Mouse (Mus musculus): ENCODE results near the gene Jak3. TPM values are rescaled to one million over a fixed set of nuclear protein-coding genes. Genes with fewer than 3 reads are reported as not detected.
"Not testable (repeated sequence)": the region's sequence is repeated elsewhere in the genome, so short reads cannot be mapped to it uniquely, and the experiment has no call there.

The Jak3 gene
- polyA plus RNA-seq, 1 experiment from 2014 or later = 4.5 TPM

- no peak overlapping the region for H3K27ac ChIP-seq (ENCODE audit: low read depth)
- H3K4me3 ChIP-seq (ENCODE audit: low read depth, low read length) = no peak overlapping the region
- DNase-seq (ENCODE audit: low spot score) = no peak
- no peak for ATAC-seq (replicated peaks; ENCODE audit: low FRiP score, low TSS enrichment, low read depth)
- no peak overlapping the region for H3K9ac ChIP-seq (ENCODE audit: low read length)
- no peak overlapping the region for H3K4me2 ChIP-seq (ENCODE audit: low read length)
- H3K9me3 ChIP-seq (ENCODE audit: control insufficient read depth, low read length) = no peaks in the 10 kb centered on the region
- peaks cover 100% of the 10 kb centered on the region for H3K27me3 ChIP-seq (replicated peaks; ENCODE audit: control insufficient read depth, insufficient read depth, low read length)
- H3K36me3 ChIP-seq (ENCODE audit: control insufficient read depth, insufficient read depth, low read length) = no peaks in the 10 kb centered on the region
- WGBS = 4% methylated on average over 8 of the region's 8 CpGs
- peaks cover 5% of the 10 kb centered on the region for H3K4me1 ChIP-seq (replicated peaks; ENCODE audit: control insufficient read depth, insufficient read depth, low read length)
Measured at GRCm38 (mm10) chr8:71687616-71688015, 11.5 kb downstream of the Jak3 start.

GRCm38 (mm10) chr8:71689028-71689427 lies 12.9 kb downstream of the Jak3 start, which contains the start of gene Insl3:
Gene Insl3, plus strand, starts transcription at chr8:71689214.
- ATAC-seq (replicated peaks; ENCODE audit: low FRiP score, low TSS enrichment, low read depth) = no peak
- peaks cover 12% of the 10 kb centered on the region for H3K4me1 ChIP-seq (replicated peaks; ENCODE audit: control insufficient read depth, insufficient read depth, low read length)
- WGBS = 8% methylated on average over 33 of the region's 33 CpGs
- H3K36me3 ChIP-seq (ENCODE audit: control insufficient read depth, insufficient read depth, low read length) = no peaks in the 10 kb centered on the region
- H3K4me2 ChIP-seq (ENCODE audit: low read length) = no peak within 1 kb of the TSS
- peaks cover 100% of the 10 kb centered on the region for H3K27me3 ChIP-seq (replicated peaks; ENCODE audit: control insufficient read depth, insufficient read depth, low read length)
- H3K4me3 ChIP-seq (ENCODE audit: low read depth, low read length) = no peak within 1 kb of the TSS
- no peak within 1 kb of the TSS for H3K27ac ChIP-seq (ENCODE audit: low read depth)
- DNase-seq (ENCODE audit: low spot score) = no peak
- no peaks in the 10 kb centered on the region for H3K9me3 ChIP-seq (ENCODE audit: control insufficient read depth, low read length)
- H3K9ac ChIP-seq (ENCODE audit: low read length) = no peak within 1 kb of the TSS

GRCm38 (mm10) chr8:71692509-71692908 lies 16.4 kb downstream of the Jak3 start:
- Histone ChIP-seq H3K36me3 (ENCODE audit: control insufficient read depth, insufficient read depth, low read length) (no peaks in the 10 kb centered on the region), H3K27ac (ENCODE audit: low read depth) (no peak overlapping the region), H3K27me3 (replicated peaks; ENCODE audit: control insufficient read depth, insufficient read depth, low read length) (peaks cover 86% of the 10 kb centered on the region), H3K4me3 (ENCODE audit: low read depth, low read length) (no peak overlapping the region), H3K4me2 (ENCODE audit: low read length) (no peak overlapping the region), H3K9ac (ENCODE audit: low read length) (no peak overlapping the region), H3K4me1 (replicated peaks; ENCODE audit: control insufficient read depth, insufficient read depth, low read length) (peaks cover 8% of the 10 kb centered on the region; the same call in 1 of the 2 replicates), H3K9me3 (ENCODE audit: control insufficient read depth, low read length) (no peaks in the 10 kb centered on the region)
- WGBS = 9% methylated on average over 30 of the region's 30 CpGs
- ATAC-seq (replicated peaks; ENCODE audit: low FRiP score, low TSS enrichment, low read depth) = no peak
- no peak for DNase-seq (ENCODE audit: low spot score)

- Histone ChIP-seq H3K4me2 (ENCODE audit: low read length) (peak overlapping the region; percentile 24), H3K4me1 (replicated peaks; ENCODE audit: control insufficient read depth, insufficient read depth, low read length) (peaks cover 8% of the 10 kb centered on the region; the same call in 1 of the 2 replicates), H3K9me3 (ENCODE audit: control insufficient read depth, low read length) (no peaks in the 10 kb centered on the region), H3K27ac (ENCODE audit: low read depth) (no peak overlapping the region), H3K9ac (ENCODE audit: low read length) (no peak overlapping the region), H3K27me3 (replicated peaks; ENCODE audit: control insufficient read depth, insufficient read depth, low read length) (peaks cover 78% of the 10 kb centered on the region), H3K4me3 (ENCODE audit: low read depth, low read length) (0 out of 2 replicates have a peak overlapping the region, but pooled peaks have one; percentile 10), H3K36me3 (ENCODE audit: control insufficient read depth, insufficient read depth, low read length) (no peaks in the 10 kb centered on the region)
- ATAC-seq (replicated peaks; ENCODE audit: low FRiP score, low TSS enrichment, low read depth) (no peak; the same call in 1 of the 2 replicates), DNase-seq (ENCODE audit: low spot score) (peak; percentile 60)
- WGBS = 14% methylated on average over 68 of the region's 68 CpGs
Measured at GRCm38 (mm10) chr8:71693166-71694041, 17.3 kb downstream of the Jak3 start.

- H3K9ac ChIP-seq (ENCODE audit: low read length); H3K9me3 ChIP-seq (ENCODE audit: control insufficient read depth, low read length); DNase-seq (ENCODE audit: low spot score); H3K36me3 ChIP-seq (ENCODE audit: control insufficient read depth, insufficient read depth, low read length); ATAC-seq (replicated peaks; ENCODE audit: low FRiP score, low TSS enrichment, low read depth); H3K4me3 ChIP-seq (ENCODE audit: low read depth, low read length); H3K27ac ChIP-seq (ENCODE audit: low read depth); H3K4me1 ChIP-seq (replicated peaks; ENCODE audit: control insufficient read depth, insufficient read depth, low read length); H3K4me2 ChIP-seq (ENCODE audit: low read length): not testable (repeated sequence)
- H3K27me3 ChIP-seq (replicated peaks; ENCODE audit: control insufficient read depth, insufficient read depth, low read length) = peaks cover 74% of the 10 kb centered on the region
- WGBS = 68% methylated on average over 12 of the region's 12 CpGs
Measured at GRCm38 (mm10) chr8:71695456-71695855, 19.4 kb downstream of the Jak3 start.

GRCm38 (mm10) chr8:71700493-71701269 lies 24.6 kb downstream of the Jak3 start:
- peak; percentile 37; the same call in 1 of the 2 replicates for ATAC-seq (replicated peaks; ENCODE audit: low FRiP score, low TSS enrichment, low read depth)
- no peaks in the 10 kb centered on the region for H3K36me3 ChIP-seq (ENCODE audit: control insufficient read depth, insufficient read depth, low read length)
- 5% methylated on average over 29 of the region's 29 CpGs for WGBS
- H3K4me3 ChIP-seq (ENCODE audit: low read depth, low read length) = peak overlapping the region; percentile 31; the same call in 1 of the 2 replicates
- DNase-seq (ENCODE audit: low spot score) = no peak
- no peak overlapping the region for H3K27ac ChIP-seq (ENCODE audit: low read depth)
- peak overlapping the region; percentile 45 for H3K4me2 ChIP-seq (ENCODE audit: low read length)
- no peaks in the 10 kb centered on the region for H3K4me1 ChIP-seq (replicated peaks; ENCODE audit: control insufficient read depth, insufficient read depth, low read length)
- H3K27me3 ChIP-seq (replicated peaks; ENCODE audit: control insufficient read depth, insufficient read depth, low read length) = peaks cover 52% of the 10 kb centered on the region
- no peak overlapping the region for H3K9ac ChIP-seq (ENCODE audit: low read length)
- no peaks in the 10 kb centered on the region for H3K9me3 ChIP-seq (ENCODE audit: control insufficient read depth, low read length)

GRCm38 (mm10) chr8:71701414-71702086 lies 25.5 kb downstream of the Jak3 start, which contains the start of gene B3gnt3:
Gene B3gnt3, minus strand, starts transcription at chr8:71701789.
- no peak for DNase-seq (ENCODE audit: low spot score)
- no peaks in the 10 kb centered on the region for H3K9me3 ChIP-seq (ENCODE audit: control insufficient read depth, low read length)
- H3K27ac ChIP-seq (ENCODE audit: low read depth) = no peak within 1 kb of the TSS
- peak within 1 kb of the TSS; percentile 31 for H3K4me3 ChIP-seq (ENCODE audit: low read depth, low read length)
- peaks cover 51% of the 10 kb centered on the region for H3K27me3 ChIP-seq (replicated peaks; ENCODE audit: control insufficient read depth, insufficient read depth, low read length)
- H3K4me1 ChIP-seq (replicated peaks; ENCODE audit: control insufficient read depth, insufficient read depth, low read length) = no peaks in the 10 kb centered on the region
- H3K4me2 ChIP-seq (ENCODE audit: low read length) = peak within 1 kb of the TSS; percentile 45
- H3K36me3 ChIP-seq (ENCODE audit: control insufficient read depth, insufficient read depth, low read length) = no peaks in the 10 kb centered on the region
- WGBS = 16% methylated on average over 33 of the region's 34 CpGs
- peak; percentile 62 for ATAC-seq (replicated peaks; ENCODE audit: low FRiP score, low TSS enrichment, low read depth)
- H3K9ac ChIP-seq (ENCODE audit: low read length) = no peak within 1 kb of the TSS

- ATAC-seq (replicated peaks; ENCODE audit: low FRiP score, low TSS enrichment, low read depth) = 0 out of 2 replicates have a peak, but pooled peaks have one; percentile 24
- H3K27me3 ChIP-seq (replicated peaks; ENCODE audit: control insufficient read depth, insufficient read depth, low read length) = peaks cover 48% of the 10 kb centered on the region
- no peaks in the 10 kb centered on the region for H3K4me1 ChIP-seq (replicated peaks; ENCODE audit: control insufficient read depth, insufficient read depth, low read length)
- H3K4me2 ChIP-seq (ENCODE audit: low read length) = no peak overlapping the region
- no peak for DNase-seq (ENCODE audit: low spot score)
- H3K36me3 ChIP-seq (ENCODE audit: control insufficient read depth, insufficient read depth, low read length) = no peaks in the 10 kb centered on the region
- H3K27ac ChIP-seq (ENCODE audit: low read depth) = no peak overlapping the region
- WGBS = 27% methylated on average over 4 of the region's 4 CpGs
- H3K9ac ChIP-seq (ENCODE audit: low read length) = no peak overlapping the region
- H3K9me3 ChIP-seq (ENCODE audit: control insufficient read depth, low read length) = no peaks in the 10 kb centered on the region
- no peak overlapping the region for H3K4me3 ChIP-seq (ENCODE audit: low read depth, low read length)
Measured at GRCm38 (mm10) chr8:71702087-71702432, 26.0 kb downstream of the Jak3 start.

Data from intestine, embryonic 14.5 days (tissue).